Mouse (Mus musculus) ES-E14 (cell line): ENCODE data around the gene Gm15155. TPM values are rescaled to one million over a fixed set of nuclear protein-coding genes. Genes with fewer than 3 reads are reported as not detected.

Source experiments
- DNase-seq: peaks from one replicate; pipeline ENCODE4 v3.0.0-alpha.2; 2013; ENCODE audit warnings: low read depth, low spot score
- H3K27ac ChIP-seq: 2 replicates; pipeline ENCODE4 v1.5.1; 2012; ENCODE audit warnings: low read depth, mild to moderate bottlenecking, low read length, moderate library complexity, mixed read lengths; ENCODE audit not compliant: poor library complexity, insufficient read depth, severe bottlenecking
- H3K36me3 ChIP-seq: 2 replicates; pipeline ENCODE4 v1.6.1; 2012; ENCODE audit warnings: mild to moderate bottlenecking, low read length, moderate library complexity, mixed read lengths; ENCODE audit not compliant: control insufficient read depth, poor library complexity, insufficient read depth, severe bottlenecking
- H3K4me1 ChIP-seq, 2 experiments: fragments of 150-350 bp in 1 of 2; sonication (generic) in 1 of 2; 2 replicates each; pipeline ENCODE4 v1.6.1; 2012; ENCODE audit warnings: low read length in 2 of 2, mild to moderate bottlenecking in 1 of 2, mixed read lengths in 1 of 2; ENCODE audit not compliant: control insufficient read depth in 2 of 2, insufficient read depth in 2 of 2, poor library complexity in 1 of 2
- H3K4me3 ChIP-seq, 2 experiments: fragments of 150-350 bp in 1 of 2; sonication (generic) in 1 of 2; 2 replicates each; pipeline ENCODE4 v1.5.1; 2012; ENCODE audit warnings: low read length in 2 of 2, low read depth in 1 of 2, mild to moderate bottlenecking in 1 of 2, mixed read lengths in 1 of 2; ENCODE audit not compliant: insufficient read depth in 1 of 2, poor library complexity in 1 of 2, severe bottlenecking in 1 of 2
- H3K9ac ChIP-seq: 2 replicates; pipeline ENCODE4 v1.6.1; 2012; ENCODE audit warnings: low read depth, mild to moderate bottlenecking, low read length, mixed read lengths; ENCODE audit not compliant: poor library complexity, insufficient read depth, severe bottlenecking
- H3K9me3 ChIP-seq: fragments of 150-350 bp; sonication (generic); 2 replicates; pipeline ENCODE4 v1.6.1; 2012; ENCODE audit warnings: low read depth, mild to moderate bottlenecking, low read length; ENCODE audit not compliant: control insufficient read depth, insufficient read depth
- CHD2 ChIP-seq: IDR thresholded peaks from 2 replicates; pipeline ENCODE4 v1.6.1; 2014; ENCODE audit warnings: mild to moderate bottlenecking, low read depth, low read length, inconsistent platforms
- HCFC1 ChIP-seq: IDR thresholded peaks from 2 replicates; pipeline ENCODE4 v1.6.1; 2012; ENCODE audit warnings: low read length, inconsistent platforms, borderline replicate concordance; ENCODE audit not compliant: insufficient read depth
- MAFK ChIP-seq: IDR thresholded peaks from 2 replicates; pipeline ENCODE4 v1.6.1; 2014; ENCODE audit warnings: mild to moderate bottlenecking, low read depth, low read length, inconsistent platforms; ENCODE audit not compliant: insufficient read depth
- ZC3H11A ChIP-seq: IDR thresholded peaks from 2 replicates; pipeline ENCODE4 v1.6.1; 2012; ENCODE audit warnings: low read depth, mild to moderate bottlenecking, inconsistent platforms, low read length, borderline replicate concordance
- ZNF384 ChIP-seq: IDR thresholded peaks from 2 replicates; pipeline ENCODE4 v1.6.1; 2012; ENCODE audit warnings: low read depth, low read length, inconsistent platforms
- in situ Hi-C, 2 experiments: fragments of 600-800 bp; cut with MboI; formaldehyde crosslinking; loops; one replicate each; pipeline ENCODE4 v1.15.1; 2025; ENCODE audit warnings: low sequenced_read_pairs in 2 of 2, inconsistent platforms in 1 of 2; ENCODE audit not compliant: unreplicated experiment in 2 of 2
- total RNA-seq: library from RNA; depleted of rRNA; stranded (reverse); fragments of 300-350 nt; gene quantifications from 2 replicates; pipeline ENCODE4 v1.2.3, GENCODE M21; 2012

Gene Gm15155
- total RNA-seq, 1 experiment: not detected

DNA sequence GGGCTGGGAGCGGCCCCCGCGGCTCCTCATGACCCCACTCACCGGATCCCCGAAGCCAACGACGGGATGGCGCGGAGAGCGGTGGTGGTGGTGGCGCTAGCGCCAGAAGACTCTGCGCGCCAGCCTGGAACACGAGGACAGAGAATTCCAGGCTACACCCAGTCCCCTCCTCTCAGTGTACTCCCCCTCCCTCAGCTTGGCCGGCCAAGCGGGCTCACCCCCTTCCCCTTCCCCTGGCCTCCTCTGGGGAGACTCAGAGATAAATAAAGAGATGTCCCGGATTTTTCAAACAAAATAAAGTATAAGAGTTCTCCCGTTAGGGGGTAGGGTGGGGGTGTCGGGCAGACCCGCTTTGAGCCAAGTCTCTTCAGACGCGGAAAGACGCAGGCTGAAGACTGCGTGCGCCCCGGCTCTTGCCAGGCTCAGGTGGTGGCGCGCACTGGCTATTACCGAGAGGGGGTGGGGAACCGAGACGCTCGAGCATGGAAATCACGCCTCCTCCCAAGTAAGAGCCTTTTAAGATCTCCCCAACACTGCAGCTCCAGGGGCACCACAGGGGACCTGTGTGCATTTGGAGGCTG lies 750 bp upstream of the Gm15155 start, which contains the start of gene Ptchd1:
Gene Ptchd1, minus strand, starts transcription at position 114 of the 581 bp plus-strand sequence.
- Histone ChIP-seq H3K4me3 (peak within 1 kb of the TSS; percentile 69), H3K9ac (peak within 1 kb of the TSS; percentile 61), H3K36me3 (no peaks in the 10 kb centered on the region), H3K9me3 (no peaks in the 10 kb centered on the region), H3K4me1 (no peaks in the 10 kb centered on the region), H3K27ac (no peak within 1 kb of the TSS)
- no peak for DNase-seq
- TF ChIP-seq ZNF384 (no peak), MAFK (no peak), CHD2 (no peak), HCFC1 (no peak), ZC3H11A (no peak)
- in situ Hi-C loops: no loop called here

DNA sequence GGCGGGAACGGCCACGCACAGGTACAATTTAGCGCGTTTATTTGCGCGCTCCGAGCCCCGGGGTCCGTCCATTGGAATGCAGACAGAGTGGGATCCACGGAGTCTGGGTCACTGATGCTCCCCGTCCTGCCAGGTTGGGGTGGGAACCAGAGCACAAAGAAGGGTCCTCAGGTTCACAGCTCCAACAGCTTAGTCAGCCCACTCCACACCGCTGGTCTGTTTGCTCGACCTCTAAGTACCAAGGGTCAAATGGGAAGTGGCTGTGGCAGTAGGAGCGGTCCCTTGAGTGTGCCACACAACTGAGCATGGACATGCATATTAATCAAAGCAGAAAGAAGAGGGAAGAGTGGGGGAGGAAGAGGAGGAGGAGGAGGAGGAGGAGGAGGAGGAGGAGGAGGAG lies 354 bp downstream of the Gm15155 start:
- Histone ChIP-seq H3K36me3 (no peaks in the 10 kb centered on the region), H3K9me3 (no peaks in the 10 kb centered on the region), H3K4me3 (peak overlapping the region; percentile 33 to 69; a peak in 2 of 4 replicates), H3K9ac (peak overlapping the region; percentile 17; the same call in 1 of the 2 replicates), H3K27ac (no peak overlapping the region), H3K4me1 (no peaks in the 10 kb centered on the region)
- in situ Hi-C loops: no loop called here
- TF ChIP-seq ZNF384 (no peak), CHD2 (no peak), HCFC1 (no peak), MAFK (no peak), ZC3H11A (no peak)
- DNase-seq: no peak

DNA sequence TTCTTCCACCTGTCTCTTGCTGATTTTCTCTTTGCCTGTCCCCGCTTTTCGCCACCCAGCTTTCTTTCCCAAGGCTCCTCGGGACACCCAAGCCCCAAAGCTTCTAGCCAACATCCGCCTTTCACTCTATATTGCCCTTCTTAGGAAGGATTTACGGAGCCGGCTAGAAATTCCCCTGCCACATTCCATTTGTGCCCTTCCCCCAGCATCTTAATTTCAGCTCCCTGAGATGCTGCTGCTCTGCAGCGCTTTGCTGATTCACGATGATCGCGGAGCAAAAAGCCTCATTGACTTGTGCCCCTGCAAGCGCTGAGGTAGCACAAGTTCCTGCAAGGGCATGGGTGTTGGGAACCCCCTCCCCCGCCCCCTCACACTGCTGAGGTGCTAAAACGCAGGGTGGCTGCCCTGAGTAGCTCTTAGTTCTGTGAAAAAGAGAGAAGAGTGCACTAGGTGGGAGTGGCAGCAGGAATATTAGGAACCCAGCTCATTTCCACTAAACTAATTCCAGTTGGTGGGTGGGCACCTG lies 1.2 kb downstream of the Gm15155 start:
- no peak overlapping the region for H3K9ac ChIP-seq
- no peaks in the 10 kb centered on the region for H3K36me3 ChIP-seq
- TF ChIP-seq ZNF384 (no peak), CHD2 (no peak), HCFC1 (no peak), ZC3H11A (no peak)
- H3K4me3 ChIP-seq: no peak overlapping the region
- in situ Hi-C loops: no loop called here
- H3K4me1 ChIP-seq: no peaks in the 10 kb centered on the region
- H3K27ac ChIP-seq: no peak overlapping the region
- DNase-seq: no peak
- no peaks in the 10 kb centered on the region for H3K9me3 ChIP-seq

DNA sequence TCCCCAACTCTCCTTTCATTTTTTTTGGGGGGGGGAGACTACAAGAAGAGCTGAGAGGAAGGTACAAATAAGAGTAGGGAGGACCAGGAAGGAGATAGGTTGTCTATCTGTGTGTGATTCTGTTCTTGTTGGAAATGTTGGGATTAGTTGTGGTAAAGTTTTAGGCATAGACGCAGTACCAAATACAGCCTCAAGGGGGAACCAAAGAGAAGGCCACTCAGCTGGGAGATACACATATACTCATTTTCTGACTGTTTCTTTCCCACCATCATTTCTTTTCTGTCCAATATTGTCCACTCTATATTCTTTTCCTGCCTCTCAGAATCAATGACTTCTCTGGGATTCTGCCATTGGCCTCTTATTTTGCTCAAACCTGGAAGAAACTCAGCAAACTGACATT lies 19.4 kb downstream of the Gm15155 start:
- H3K36me3 ChIP-seq: no peaks in the 10 kb centered on the region
- in situ Hi-C loops: no loop called here
- no peak for DNase-seq
- 0 out of 2 replicates have a peak, but pooled peaks have one; percentile 25 for TF ChIP-seq ZC3H11A
- TF ChIP-seq MAFK: no peak
- no peak overlapping the region for H3K4me3 ChIP-seq
- H3K9ac ChIP-seq: no peak overlapping the region
- H3K4me1 ChIP-seq: no peaks in the 10 kb centered on the region
- H3K9me3 ChIP-seq: no peaks in the 10 kb centered on the region
- H3K27ac ChIP-seq: no peak overlapping the region

DNA sequence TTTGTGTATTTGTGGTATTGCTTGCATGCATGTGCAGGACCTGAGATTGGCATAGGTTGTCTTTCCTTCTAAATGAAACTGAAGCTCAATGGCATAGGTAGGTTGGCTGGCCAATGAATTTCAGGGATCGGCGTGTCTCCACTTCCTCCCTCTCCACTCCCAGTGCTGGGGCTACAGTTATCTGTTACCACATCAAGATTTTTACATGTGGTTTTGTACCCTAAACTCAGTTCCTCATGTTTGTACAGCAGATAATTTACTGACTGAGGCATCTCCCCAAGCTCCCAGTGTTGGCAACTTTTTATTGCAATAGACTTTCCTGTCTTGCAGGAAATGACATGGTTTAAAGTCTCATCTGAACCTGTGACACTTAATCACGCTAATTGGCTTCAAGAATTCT lies 21.4 kb downstream of the Gm15155 start:
- Histone ChIP-seq H3K36me3 (no peaks in the 10 kb centered on the region), H3K27ac (no peak overlapping the region), H3K9me3 (no peaks in the 10 kb centered on the region), H3K4me3 (no peak overlapping the region), H3K9ac (no peak overlapping the region), H3K4me1 (no peaks in the 10 kb centered on the region)
- TF ChIP-seq HCFC1 (no peak), MAFK (no peak), CHD2 (no peak), ZC3H11A (no peak), ZNF384 (no peak)
- in situ Hi-C loops: no loop called here
- no peak for DNase-seq
